Mouse (Mus musculus) heart, embryonic 16.5 days (tissue): ENCODE measurements at regions not wholly inside any gene's neighbourhood (a gene's known extent, or its start where the extent isn't known, plus 50 kb on each side); places are given as distances from the start of the nearest gene placed in this dataset.

ENCODE experiments used
- ATAC-seq: fragments of 200-750 bp; cut with Nextera tagmentation; replicated peaks from 2 replicates; pipeline ENCODE4 v1.8.0; 2017; ENCODE audit warnings: moderate number of reproducible peaks; ENCODE audit not compliant: insufficient read depth, low FRiP score; ENCODE audit errors: extremely low read depth
- H3K27ac ChIP-seq: fragments of 300-500 bp; sonication (generic); 2 replicates; pipeline ENCODE4 v1.5.1; 2014; ENCODE audit warnings: mild to moderate bottlenecking, low read length, control low read depth, moderate library complexity
- H3K27me3 ChIP-seq: fragments of 300-500 bp; sonication (generic); 2 replicates; pipeline ENCODE4 v1.6.1; 2014; ENCODE audit warnings: low read length, mixed read lengths; ENCODE audit not compliant: control insufficient read depth, insufficient read depth
- H3K36me3 ChIP-seq: fragments of 300-500 bp; sonication (generic); 2 replicates; pipeline ENCODE4 v1.6.1; 2014; ENCODE audit not compliant: control insufficient read depth, insufficient read depth
- H3K4me1 ChIP-seq: fragments of 300-500 bp; sonication (generic); 2 replicates; pipeline ENCODE4 v1.6.1; 2014; ENCODE audit warnings: low read length, mixed read lengths; ENCODE audit not compliant: control insufficient read depth, insufficient read depth
- H3K4me2 ChIP-seq: fragments of 300-500 bp; sonication (generic); 2 replicates; pipeline ENCODE4 v1.6.1; 2014; ENCODE audit warnings: low read depth, mild to moderate bottlenecking, control low read depth, low read length
- H3K4me3 ChIP-seq: fragments of 300-500 bp; sonication (generic); 2 replicates; pipeline ENCODE4 v1.5.1; 2014; ENCODE audit warnings: mild to moderate bottlenecking, control low read depth, low read length
- H3K9ac ChIP-seq: fragments of 300-500 bp; sonication (generic); 2 replicates; pipeline ENCODE4 v1.6.1; 2014; ENCODE audit warnings: low read length, control low read depth
- H3K9me3 ChIP-seq: fragments of 300-500 bp; sonication (generic); replicated peaks from 2 replicates; pipeline ENCODE4 v1.6.1; 2016; ENCODE audit warnings: low read length; ENCODE audit not compliant: control insufficient read depth
- WGBS: fragments of 180-500 bp; shearing (Covaris S2); extraction: QIAGEN DNeasy Blood & Tissue Kit; methylation state at CpG from one replicate; pipeline ENCODE4 v1.1.7; 2014; 5-methylcytosine and 5-hydroxymethylcytosine counted together

- H3K4me3 ChIP-seq = peak overlapping the region; percentile 34
- no peak for ATAC-seq
- peak overlapping the region; percentile 55 for H3K4me2 ChIP-seq
- 16% methylated on average over 9 of the region's 9 CpGs for WGBS
- H3K4me1 ChIP-seq = peaks cover 18% of the 10 kb centered on the region
- H3K36me3 ChIP-seq = no peaks in the 10 kb centered on the region
- H3K9me3 ChIP-seq = no peaks in the 10 kb centered on the region
- H3K27ac ChIP-seq = peak overlapping the region; percentile 80
- H3K9ac ChIP-seq = peak overlapping the region; percentile 54; the same call in 1 of the 2 replicates
- no peaks in the 10 kb centered on the region for H3K27me3 ChIP-seq
Observed at GRCm38 (mm10) chr2:116971666-116972613, 93.4 kb downstream of the Tmco5 start.

- peak overlapping the region; percentile 54; the same call in 1 of the 2 replicates for H3K9ac ChIP-seq
- peak overlapping the region; percentile 80 for H3K27ac ChIP-seq
- peak overlapping the region; percentile 55 for H3K4me2 ChIP-seq
- H3K4me3 ChIP-seq = peak overlapping the region; percentile 34
- no peaks in the 10 kb centered on the region for H3K27me3 ChIP-seq
- 12% methylated on average over 6 of the region's 6 CpGs for WGBS
- no peaks in the 10 kb centered on the region for H3K9me3 ChIP-seq
- no peaks in the 10 kb centered on the region for H3K36me3 ChIP-seq
- peaks cover 22% of the 10 kb centered on the region for H3K4me1 ChIP-seq
- no peak for ATAC-seq
Observed at GRCm38 (mm10) chr2:116972614-116972985, 94.1 kb downstream of the Tmco5 start.

- ATAC-seq = no peak
Observed at GRCm38 (mm10) chr2:116973441-116973840, 95.0 kb downstream of the Tmco5 start.

GRCm38 (mm10) chr2:116974152-116974551, 95.7 kb downstream of the Tmco5 start:
- Histone ChIP-seq H3K4me2 (no peak overlapping the region), H3K9ac (no peak overlapping the region), H3K27me3 (no peaks in the 10 kb centered on the region), H3K9me3 (no peaks in the 10 kb centered on the region), H3K4me1 (peaks cover 22% of the 10 kb centered on the region), H3K27ac (no peak overlapping the region), H3K4me3 (no peak overlapping the region), H3K36me3 (no peaks in the 10 kb centered on the region)
- ATAC-seq = no peak
- WGBS = 84% methylated on average over 9 of the region's 9 CpGs

More at GRCm38 (mm10) chr2:116973441-116973840, 95.0 kb downstream of the Tmco5 start:
- Histone ChIP-seq H3K4me3 (no peak overlapping the region), H3K27me3 (no peaks in the 10 kb centered on the region), H3K9ac (no peak overlapping the region), H3K36me3 (no peaks in the 10 kb centered on the region), H3K27ac (no peak overlapping the region), H3K4me1 (peaks cover 22% of the 10 kb centered on the region), H3K4me2 (no peak overlapping the region), H3K9me3 (no peaks in the 10 kb centered on the region)
- WGBS = 70% methylated on average over 3 of the region's 3 CpGs

GRCm38 (mm10) chr2:116974569-116975060, 96.1 kb downstream of the Tmco5 start:
- Histone ChIP-seq H3K9me3 (no peaks in the 10 kb centered on the region), H3K27me3 (no peaks in the 10 kb centered on the region), H3K4me1 (peaks cover 22% of the 10 kb centered on the region), H3K4me3 (no peak overlapping the region), H3K9ac (no peak overlapping the region; the same call in 1 of the 2 replicates), H3K36me3 (no peaks in the 10 kb centered on the region), H3K27ac (peak overlapping the region; percentile 85), H3K4me2 (peak overlapping the region; percentile 80)
- no peak for ATAC-seq
- 49% methylated on average over 7 of the region's 7 CpGs for WGBS

GRCm38 (mm10) chr2:116975091-116975600, 96.7 kb downstream of the Tmco5 start:
- ATAC-seq = peak; percentile 19; the same call in 1 of the 2 replicates
- peaks cover 25% of the 10 kb centered on the region for H3K4me1 ChIP-seq
- peak overlapping the region; percentile 85 for H3K27ac ChIP-seq
- H3K27me3 ChIP-seq = no peaks in the 10 kb centered on the region
- H3K9me3 ChIP-seq = no peaks in the 10 kb centered on the region
- peak overlapping the region; percentile 77 for H3K9ac ChIP-seq
- H3K4me3 ChIP-seq = peak overlapping the region; percentile 59
- 1% methylated on average over 14 of the region's 14 CpGs for WGBS
- peak overlapping the region; percentile 80 for H3K4me2 ChIP-seq
- no peaks in the 10 kb centered on the region for H3K36me3 ChIP-seq

- ATAC-seq = peak; percentile 84
- peaks cover 28% of the 10 kb centered on the region for H3K4me1 ChIP-seq
- H3K27me3 ChIP-seq = no peaks in the 10 kb centered on the region
- H3K27ac ChIP-seq = peak overlapping the region; percentile 85
- H3K36me3 ChIP-seq = no peaks in the 10 kb centered on the region
- no peaks in the 10 kb centered on the region for H3K9me3 ChIP-seq
- H3K4me2 ChIP-seq = peak overlapping the region; percentile 80
- WGBS = under 1% methylated on average over 53 of the region's 54 CpGs
- peak overlapping the region; percentile 77 for H3K9ac ChIP-seq
- H3K4me3 ChIP-seq = peak overlapping the region; percentile 59
Observed at GRCm38 (mm10) chr2:116975601-116976431, 97.3 kb downstream of the Tmco5 start.

GRCm38 (mm10) chr2:116976432-116976750, 97.9 kb downstream of the Tmco5 start:
- ATAC-seq = no peak
- H3K9ac ChIP-seq = peak overlapping the region; percentile 77
- H3K27me3 ChIP-seq = no peaks in the 10 kb centered on the region
- peak overlapping the region; percentile 80 for H3K4me2 ChIP-seq
- peak overlapping the region; percentile 59; the same call in 1 of the 2 replicates for H3K4me3 ChIP-seq
- 4% methylated on average over 7 of the region's 7 CpGs for whole genome bisulfite sequencing
- no peaks in the 10 kb centered on the region for H3K36me3 ChIP-seq
- no peaks in the 10 kb centered on the region for H3K9me3 ChIP-seq
- peak overlapping the region; percentile 85 for H3K27ac ChIP-seq
- H3K4me1 ChIP-seq = peaks cover 29% of the 10 kb centered on the region
